Mouse (Mus musculus) layer of hippocampus, adult 2 months (tissue): Measurements from ENCODE around the gene Crybg1. TPM values are rescaled to one million over a fixed set of nuclear protein-coding genes. Genes with fewer than 3 reads are reported as not detected.

Experiments
- DNase-seq, 2 experiments: peaks; one replicate each; pipeline ENCODE4 v3.0.0; 2022; ENCODE audit warnings: low spot score in 2 of 2
- H3K27ac ChIP-seq: fragments of 200-600 bp; 2 replicates; pipeline ENCODE4 v1.8.1; 2022
- H3K4me3 ChIP-seq: fragments of 200-600 bp; 2 replicates; pipeline ENCODE4 v1.8.1; 2022; ENCODE audit warnings: mild to moderate bottlenecking
- CTCF ChIP-seq: fragments of 200-600 bp; conservative IDR thresholded peaks from 2 replicates; pipeline ENCODE4 v1.8.1; 2022; ENCODE audit warnings: antibody characterized with exemption, mild to moderate bottlenecking, moderate library complexity
- total RNA-seq, 2 experiments: library from RNA; stranded (reverse); gene quantifications; 2 replicates each; pipeline ENCODE4 v1.2.3; 2021

Crybg1 gene
- total RNA-seq, 2 experiments from 2014 or later = 0.56 to 0.74 TPM

DNA sequence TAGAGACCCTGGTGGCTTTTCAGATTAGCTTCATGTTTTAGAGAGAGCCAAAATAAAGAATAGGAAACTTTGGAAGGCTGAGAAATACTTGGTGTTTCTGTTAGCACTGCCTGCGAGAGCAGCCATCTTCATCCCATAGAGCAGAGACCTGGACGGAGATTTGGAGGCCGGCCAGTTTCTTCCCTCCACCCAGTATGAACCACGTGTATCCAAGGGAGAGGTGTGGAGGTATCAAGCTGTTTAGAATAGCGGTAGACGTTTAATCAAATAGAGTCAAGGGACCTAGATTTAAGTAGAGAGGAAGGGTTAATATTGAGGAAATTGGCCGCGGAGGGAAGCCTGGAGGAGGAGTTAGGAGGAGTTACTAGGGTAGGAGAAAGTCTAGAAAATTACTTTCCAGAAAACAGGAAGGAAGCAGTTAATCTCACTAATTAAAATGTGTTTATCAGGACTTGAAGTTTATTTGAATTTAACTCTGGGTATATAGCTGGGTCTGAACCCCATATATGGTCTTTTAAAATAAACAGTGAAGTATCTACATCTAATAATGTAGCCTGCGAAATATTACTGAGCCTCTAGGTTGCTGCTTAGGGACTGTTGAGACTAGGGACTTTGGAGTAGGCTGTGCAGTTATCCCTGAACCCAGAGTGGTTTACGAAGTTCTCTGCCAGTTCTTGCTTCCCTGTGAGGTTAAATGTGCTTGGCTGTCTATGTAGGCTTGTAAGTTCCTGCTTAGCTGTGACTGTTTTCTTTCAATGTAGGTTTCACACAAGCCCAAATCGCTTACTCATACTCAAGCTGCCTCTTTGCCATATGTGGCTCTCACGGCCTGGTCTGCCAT is 238.4 kb downstream of the Crybg1 start:
- Histone ChIP-seq H3K4me3 (no peak overlapping the region), H3K27ac (no peak overlapping the region)
- no peak for DNase-seq
- TF ChIP-seq CTCF = no peak

DNA sequence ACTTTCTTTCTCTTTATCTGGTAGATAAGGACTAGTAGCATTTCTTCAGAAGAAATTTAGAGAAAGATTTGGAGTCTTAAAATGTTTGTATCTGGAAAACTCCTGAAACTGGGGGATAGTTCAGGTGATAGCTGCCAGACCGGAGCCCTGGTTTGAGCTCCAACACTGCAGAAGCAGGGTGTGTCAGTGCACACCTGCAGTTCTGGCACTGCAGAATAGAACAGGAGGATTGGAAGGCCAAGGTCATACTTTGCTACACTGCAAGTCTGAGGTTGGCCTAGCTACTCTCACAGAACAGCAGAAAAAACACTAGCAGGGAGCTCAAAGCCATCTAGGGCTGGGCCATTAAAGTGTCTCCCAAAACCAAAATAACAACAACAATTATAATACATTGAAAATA is 244.1 kb downstream of the Crybg1 start:
- DNase-seq = no peak
- Histone ChIP-seq H3K4me3 (no peak overlapping the region), H3K27ac (no peak overlapping the region)
- TF ChIP-seq CTCF = no peak

GRCm38 (mm10) chr10:43901578-43902194 is 247.0 kb downstream of the Crybg1 start, which contains the start of the genes Qrsl1 and Rtn4ip1:
Gene Qrsl1, minus strand, starts transcription at chr10:43901745.
Gene Rtn4ip1, plus strand, starts transcription at chr10:43901807.
- no peak for TF ChIP-seq CTCF
- Histone ChIP-seq H3K4me3 (peak within 1 kb of the TSS; percentile 84), H3K27ac (peak within 1 kb of the TSS; percentile 93)
- DNase-seq = peak; percentile 92 to 93

DNA sequence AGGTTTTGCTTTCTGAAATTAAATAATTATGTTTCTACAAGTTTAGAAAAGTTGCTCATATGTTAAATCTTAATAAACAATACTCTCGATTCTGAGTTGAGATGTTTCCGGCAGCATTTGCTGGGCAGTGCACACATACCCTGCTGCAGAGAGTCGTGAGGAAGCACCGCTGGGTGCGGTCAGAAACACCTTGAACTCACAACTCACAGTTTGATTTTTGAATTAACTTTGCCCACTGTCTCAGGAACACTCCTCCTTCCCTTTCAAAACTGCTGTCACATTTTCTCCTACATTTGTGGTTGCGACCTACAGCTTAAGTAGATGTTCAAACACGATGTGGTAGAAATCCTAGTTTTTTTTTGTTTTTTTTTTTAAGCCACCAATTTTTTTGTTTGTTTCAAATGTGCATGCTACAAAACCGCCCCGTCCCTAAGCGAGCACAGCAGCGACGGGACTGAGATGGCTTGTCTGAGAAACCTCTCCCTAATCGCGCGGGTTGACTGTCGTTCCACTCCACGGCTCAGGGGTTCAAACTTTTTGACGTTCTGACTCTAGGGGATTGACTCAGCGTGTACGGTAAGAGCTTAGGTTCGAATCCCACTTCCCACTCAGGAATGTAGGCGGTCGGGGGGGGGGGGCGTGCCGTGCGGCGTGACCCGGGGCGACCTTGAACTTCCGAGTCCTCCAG is 247.6 kb downstream of the Crybg1 start:
- DNase-seq = peak in 1 of 2 experiments; percentile 7
- peak overlapping the region; percentile 93 for H3K27ac ChIP-seq
- no peak for TF ChIP-seq CTCF
- peak overlapping the region; percentile 84 for H3K4me3 ChIP-seq

Other genes starting within 250 kb of the Crybg1 start
- 10 to 100 TPM; 15.2 to 16.1 TPM for gene Qrsl1, start 247.1 kb downstream of the Crybg1 start, total RNA-seq
- 10 to 100 TPM; 14.1 to 15.8 TPM for gene Rtn4ip1, start 247.0 kb downstream of the Crybg1 start, total RNA-seq
- 10 to 100 TPM; 20.0 to 21.8 TPM for gene Atg5, start 119.5 kb upstream of the Crybg1 start, total RNA-seq